Mouse (Mus musculus) embryonic stem cell, embryonic (primary cell): ENCODE measurements around the gene Rfx6.

Source experiments
- CTCF ChIA-PET, 4 experiments: fragments of 300-600 bp in 2 of 4; fragments of 350-600 bp in 2 of 4; sonication (Branson Sonifier 250); formaldehyde crosslinking; loops; one replicate each; lab custom pipeline; 2022; ENCODE audit warnings: inconsistent platforms in 2 of 4; lab: Charles Lee
- POLR2A ChIA-PET, 4 experiments: fragments of 300-600 bp in 2 of 4; fragments of 350-600 bp in 2 of 4; sonication (Branson Sonifier 250); formaldehyde crosslinking; loops; one replicate each; lab custom pipeline; 2022; ENCODE audit warnings: antibody characterized with exemption in 4 of 4, inconsistent platforms in 1 of 4; lab: Charles Lee

The Rfx6 gene

DNA sequence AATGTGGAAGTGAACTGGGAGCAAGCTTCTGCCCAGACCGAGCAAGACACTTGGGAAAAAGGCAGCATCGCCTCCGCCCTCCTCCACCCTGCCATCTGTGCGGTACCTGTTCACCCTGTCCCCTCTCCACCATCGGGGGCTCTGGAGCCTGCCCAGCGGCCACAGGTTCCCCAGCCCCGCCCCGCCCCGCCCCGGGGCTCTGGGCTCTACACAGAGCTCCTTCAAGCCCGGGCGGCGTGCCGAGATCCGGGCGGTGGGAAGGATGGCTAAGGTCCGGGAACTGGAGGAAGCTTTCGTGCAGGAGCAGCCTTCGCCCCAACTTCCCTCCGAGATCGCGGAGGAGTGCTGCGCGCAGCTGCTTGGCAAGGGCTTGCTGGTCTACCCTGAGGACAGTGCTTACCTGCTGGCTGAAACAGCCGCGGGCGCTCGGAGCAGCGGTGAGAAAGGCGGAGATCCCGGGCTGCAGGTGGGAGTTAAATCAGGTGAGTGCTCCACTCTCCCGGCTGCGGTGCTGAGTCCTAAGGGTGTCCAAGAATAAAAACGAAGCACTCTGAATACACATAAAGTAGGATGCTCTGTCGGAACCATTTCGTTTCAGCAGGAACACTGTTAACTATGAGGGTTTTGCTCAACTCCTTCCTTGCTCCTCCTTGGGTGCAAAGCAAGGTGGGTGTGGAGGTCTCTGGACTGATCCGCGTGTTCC is at the start of gene Rfx6:
Rfx6 (plus strand) TSS at position 209 of the 703 bp plus-strand sequence.
- ChIA-PET CTCF (interaction anchor here in 2 of 4 experiments (0.6 to 1.7 kb wide), 2 partner anchors 82 to 425 kb away, joined by 3 to 4 read pairs; no protein-coding TSS in a partner anchor), POLR2A (interaction anchor here in 1 of 4 experiments (0.6 to 0.7 kb wide), 2 partner anchors 19 to 24 kb away, joined by 3 read pairs; no protein-coding TSS in a partner anchor)

DNA sequence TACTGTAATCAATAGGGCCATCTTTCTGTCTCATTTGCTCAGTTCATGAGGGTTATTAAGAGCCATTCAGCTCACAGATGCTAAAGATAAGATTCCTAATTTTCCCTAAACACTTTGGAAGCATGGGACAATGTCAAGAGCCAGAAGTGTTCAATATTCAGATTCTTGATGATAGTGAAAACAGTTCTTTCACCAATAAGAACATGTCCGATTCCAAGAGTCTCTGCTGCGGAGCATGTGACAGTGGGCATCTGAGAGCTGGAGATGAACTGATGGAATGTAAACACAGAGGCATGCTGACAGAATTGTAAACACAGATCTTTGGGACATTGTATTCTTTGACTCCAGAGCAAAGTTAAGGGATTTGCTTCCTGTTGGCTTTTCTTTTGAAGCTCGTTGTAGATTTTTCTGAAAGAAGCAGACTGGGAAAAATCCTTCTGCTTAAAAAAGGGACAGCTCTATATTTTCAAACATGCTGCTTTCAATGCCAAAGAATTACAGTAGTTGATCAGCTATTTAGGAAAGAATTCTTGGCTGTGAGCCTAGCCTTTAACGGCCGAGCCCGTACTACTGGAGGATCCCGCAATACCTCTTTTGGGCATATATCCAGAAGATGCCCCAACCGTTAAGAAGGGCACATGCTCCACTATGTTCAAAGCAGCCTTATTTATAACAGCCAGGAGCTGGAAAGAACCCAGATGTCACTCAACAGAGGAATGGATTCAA is 46.0 kb upstream of the Rfx6 start, which contains the start of gene Gprc6a:
Gprc6a (minus strand) TSS at position 51 of the 726 bp plus-strand sequence.
- CTCF ChIA-PET: no interaction called here
- POLR2A ChIA-PET: no interaction called here

DNA sequence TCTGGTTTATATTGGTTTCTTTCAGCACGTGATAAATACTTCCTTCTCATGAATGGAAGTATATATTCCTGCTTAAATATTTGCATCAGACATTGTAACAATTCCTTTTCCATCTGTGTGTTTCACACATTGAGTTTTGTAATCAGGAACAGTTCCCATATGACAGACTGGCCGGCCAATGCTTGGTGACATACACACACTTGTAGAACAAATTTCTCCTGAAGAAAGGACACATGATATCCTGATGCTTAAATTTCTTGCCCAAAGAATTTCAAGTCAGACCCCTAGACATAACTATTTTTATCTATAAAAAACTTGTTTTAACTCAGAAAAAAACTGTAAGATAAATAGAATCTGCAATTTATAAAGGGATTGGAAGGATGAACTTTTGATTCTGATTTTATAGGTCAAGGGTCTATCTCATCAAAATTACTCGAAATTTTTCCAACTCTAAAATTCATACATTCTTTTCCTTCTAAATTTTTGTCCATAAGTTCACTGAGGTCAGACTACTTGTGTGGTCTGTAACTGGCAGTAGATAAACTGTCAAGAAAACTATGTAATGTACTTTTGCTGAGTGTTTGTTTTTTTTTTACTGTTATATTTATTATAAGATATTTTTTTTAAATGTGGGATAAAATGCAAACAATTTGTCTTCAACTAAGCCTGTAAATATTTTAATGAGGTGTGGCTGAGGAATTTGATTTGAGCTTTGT is 27.9 kb upstream of the Rfx6 start:
- POLR2A ChIA-PET: no interaction called here
- CTCF ChIA-PET: no interaction called here

DNA sequence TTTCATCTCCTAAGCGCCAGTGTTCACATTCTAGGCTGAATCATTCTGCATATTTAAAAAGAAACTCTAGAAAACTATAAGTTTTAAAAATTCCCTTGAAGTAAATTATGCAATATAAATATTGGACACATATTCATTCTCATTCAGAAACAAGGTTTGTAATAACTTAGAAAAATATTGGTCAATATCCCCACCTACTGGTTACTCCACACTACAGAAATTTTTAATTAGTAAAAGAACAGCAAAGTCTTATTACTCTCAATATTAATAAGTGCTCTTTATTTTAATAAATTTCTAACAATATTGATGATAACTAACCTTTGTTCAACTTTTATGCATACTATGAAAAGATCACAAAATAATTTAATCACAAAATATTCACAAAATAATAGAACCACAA is 20.2 kb upstream of the Rfx6 start:
- POLR2A ChIA-PET: no interaction called here
- CTCF ChIA-PET: interaction anchor here in 1 of 4 experiments (1.5 kb wide), 1 partner anchor 62 kb away, joined by 4 read pairs; no protein-coding TSS in a partner anchor

DNA sequence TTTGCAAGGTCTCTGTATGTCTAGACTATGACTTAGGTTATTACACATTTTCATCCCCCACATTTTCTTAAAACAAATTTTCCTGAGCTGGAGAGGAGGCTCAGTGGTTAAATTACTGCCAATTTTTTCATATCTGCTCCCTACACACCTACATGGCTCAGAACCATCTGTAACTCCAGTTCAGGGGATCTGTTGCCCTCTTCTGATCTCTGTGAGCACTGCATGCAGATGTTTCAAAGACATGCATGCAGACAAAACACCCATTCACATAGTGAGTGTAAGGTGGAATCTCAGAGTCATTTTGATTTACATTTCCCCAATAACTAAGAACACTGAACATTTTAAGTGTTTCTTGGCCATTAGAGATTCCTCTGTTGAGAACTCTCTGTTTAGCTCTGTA is 8.2 kb upstream of the Rfx6 start:
- POLR2A ChIA-PET: no interaction called here
- CTCF ChIA-PET: no interaction called here

DNA sequence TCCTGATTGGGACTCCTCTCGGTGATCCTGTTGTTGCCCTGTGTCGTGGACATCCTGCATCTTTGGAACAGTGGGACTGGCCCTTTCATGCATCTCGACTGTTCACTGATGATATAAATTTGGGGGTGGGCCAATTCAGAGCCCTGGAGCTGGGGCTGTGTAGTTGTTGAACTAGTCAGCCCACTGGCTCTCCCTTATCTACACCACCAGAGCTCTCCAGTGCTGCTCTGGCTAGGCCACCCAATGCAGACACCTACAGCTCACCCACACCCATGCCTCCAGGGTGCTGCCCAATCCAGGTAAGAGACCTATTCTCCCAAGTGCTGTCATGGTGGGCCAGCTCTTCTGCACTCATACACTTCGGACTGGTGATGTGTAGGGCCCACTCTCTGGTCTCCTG is 6.0 kb upstream of the Rfx6 start:
- CTCF ChIA-PET: no interaction called here

DNA sequence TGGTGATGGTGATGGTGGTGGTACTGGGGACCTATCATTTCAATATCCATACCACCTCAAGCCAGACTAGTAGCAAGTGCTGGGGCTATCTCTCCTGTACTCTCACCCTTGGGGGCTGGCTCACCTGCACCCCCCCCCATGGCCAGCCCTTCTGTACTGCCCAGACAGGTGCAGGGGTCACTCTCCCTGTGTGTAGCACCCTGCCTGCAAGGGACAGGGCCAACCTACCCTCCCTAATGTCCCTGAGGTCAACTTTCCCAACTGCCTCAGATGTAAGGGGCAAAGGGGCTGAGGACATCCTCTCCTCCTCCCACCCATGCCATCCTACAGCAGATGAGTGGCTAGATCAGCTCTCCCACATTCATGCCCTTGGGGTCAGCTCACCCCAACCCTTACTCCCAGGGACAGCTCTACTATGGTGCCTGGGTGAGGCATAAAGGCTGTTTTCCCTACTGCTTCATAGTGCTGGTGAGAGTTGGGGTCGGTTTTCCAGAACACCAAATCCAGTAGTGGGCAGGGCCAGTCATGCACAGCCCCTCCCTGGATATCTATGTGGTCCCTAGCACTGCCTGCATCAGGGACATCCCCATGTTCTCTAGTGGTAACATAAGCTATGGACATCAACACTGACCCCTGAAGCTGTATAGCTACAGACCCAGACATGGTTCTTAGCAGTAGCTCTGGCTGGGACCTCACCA is 5.3 kb upstream of the Rfx6 start:
- ChIA-PET CTCF (no interaction called here), POLR2A (no interaction called here)

More for the DNA sequence above, 6.0 kb upstream of the Rfx6 start:
- POLR2A ChIA-PET: interaction anchor here in 1 of 4 experiments (1.0 kb wide), 1 partner anchor 603 kb away, joined by 3 read pairs; no protein-coding TSS in a partner anchor

DNA sequence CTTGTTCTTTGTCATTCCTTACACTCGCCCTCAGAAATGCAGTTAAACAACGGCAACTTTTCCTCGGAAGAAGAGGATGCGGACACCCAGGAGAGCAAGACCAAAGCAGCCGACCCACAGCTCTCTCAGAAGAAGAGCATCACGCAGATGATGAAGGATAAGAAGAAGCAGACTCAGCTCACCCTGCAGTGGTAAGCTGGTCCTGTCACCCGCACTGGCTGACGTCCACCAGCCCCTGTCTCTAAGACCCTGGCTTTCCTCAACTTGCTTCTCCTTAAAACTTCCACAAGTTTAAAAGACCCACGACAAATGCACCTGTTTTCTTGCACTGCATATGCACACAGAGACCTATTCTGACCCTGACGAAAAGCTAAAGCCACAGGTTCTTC is 689 bp downstream of the Rfx6 start:
- POLR2A ChIA-PET: interaction anchor here in 1 of 4 experiments (0.7 kb wide), 1 partner anchor 18 kb away, joined by 3 read pairs; no protein-coding TSS in a partner anchor
- CTCF ChIA-PET: interaction anchor here in 1 of 4 experiments (1.7 kb wide), 1 partner anchor 83 kb away, joined by 4 read pairs; no protein-coding TSS in a partner anchor

DNA sequence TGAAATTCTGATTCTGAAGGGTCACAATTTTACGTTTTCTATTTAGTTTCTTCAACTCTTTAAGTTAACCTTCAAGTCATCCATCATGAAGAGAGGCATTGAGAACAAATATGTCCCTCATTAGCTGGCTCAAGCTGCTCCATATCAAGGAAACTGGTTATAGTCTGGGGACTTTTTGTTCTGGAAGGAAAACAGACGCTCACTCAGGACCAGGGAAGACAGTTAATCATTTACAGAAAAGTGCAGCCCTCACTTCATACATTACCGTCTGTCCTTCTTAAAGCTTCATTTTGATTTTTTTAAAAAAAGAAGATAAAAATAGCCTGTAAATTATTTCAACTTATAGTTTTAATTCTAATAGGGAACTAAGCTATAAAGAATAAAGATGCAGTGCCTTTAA is 43.3 kb downstream of the Rfx6 start:
- POLR2A ChIA-PET: interaction anchor here in 1 of 4 experiments (1.0 kb wide), 1 partner anchor 302 kb away, joined by 3 read pairs; no protein-coding TSS in a partner anchor
- CTCF ChIA-PET: no interaction called here

DNA sequence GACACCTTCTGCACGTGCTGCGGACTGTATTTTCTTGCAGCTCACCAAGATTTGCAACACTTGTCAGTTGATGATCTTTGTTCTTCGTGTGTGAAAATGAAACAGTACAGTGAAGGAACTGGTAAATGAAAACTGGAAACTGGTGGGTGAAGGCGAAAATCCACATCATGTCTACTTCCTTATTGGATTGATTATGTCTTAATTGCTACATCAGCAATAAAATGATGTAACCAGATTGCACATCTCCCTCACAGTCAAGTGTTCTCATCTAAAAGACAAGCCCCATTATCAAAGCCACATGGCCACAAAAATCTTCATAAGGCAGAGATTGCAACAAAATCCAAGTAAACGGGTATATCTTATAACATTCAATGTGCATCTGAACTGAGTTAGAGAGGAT is 83.9 kb downstream of the Rfx6 start:
- ChIA-PET POLR2A (no interaction called here), CTCF (no interaction called here)

DNA sequence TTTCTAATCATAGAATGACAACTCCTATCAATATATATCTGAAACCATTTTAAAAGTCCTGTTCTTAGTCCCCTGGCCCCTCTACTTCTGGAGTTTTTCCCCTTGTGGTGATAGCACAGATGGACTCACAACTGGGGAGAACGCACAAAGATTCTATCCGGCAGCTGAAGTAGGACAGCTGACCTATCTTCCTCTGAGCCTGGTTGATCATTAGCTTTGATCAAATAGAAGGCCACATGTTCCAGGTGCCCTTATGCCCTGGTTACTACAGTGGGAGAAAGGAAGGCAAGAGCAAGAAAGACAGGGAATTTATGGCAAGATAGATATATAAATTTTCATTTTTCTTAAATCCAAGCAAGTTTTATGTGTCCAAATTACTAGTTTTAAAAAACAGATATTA is 85.7 kb downstream of the Rfx6 start:
- POLR2A ChIA-PET: interaction anchor here in 1 of 4 experiments (0.6 kb wide), 1 partner anchor 10 kb away, joined by 4 read pairs; no protein-coding TSS in a partner anchor
- CTCF ChIA-PET: no interaction called here

DNA sequence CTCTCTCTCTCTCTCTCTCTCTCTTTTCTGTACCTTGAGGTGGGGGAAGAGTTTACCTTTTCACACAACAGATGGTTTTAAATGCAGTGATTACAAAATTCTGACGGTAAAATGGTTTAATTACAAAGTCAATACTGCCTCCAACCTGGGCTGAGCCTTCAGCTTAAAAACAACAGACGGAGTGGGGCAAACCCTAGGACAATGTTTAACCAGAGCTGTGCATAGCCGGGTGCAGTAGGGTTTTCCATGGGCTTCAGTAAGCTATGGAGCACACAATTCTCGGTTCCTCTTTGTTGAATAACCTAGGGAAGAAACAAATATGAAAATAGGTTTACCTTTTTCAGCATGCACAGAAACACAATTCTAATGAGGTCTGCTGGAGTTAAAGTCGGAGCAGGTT is 90.9 kb downstream of the Rfx6 start:
- ChIA-PET POLR2A (no interaction called here), CTCF (no interaction called here)

DNA sequence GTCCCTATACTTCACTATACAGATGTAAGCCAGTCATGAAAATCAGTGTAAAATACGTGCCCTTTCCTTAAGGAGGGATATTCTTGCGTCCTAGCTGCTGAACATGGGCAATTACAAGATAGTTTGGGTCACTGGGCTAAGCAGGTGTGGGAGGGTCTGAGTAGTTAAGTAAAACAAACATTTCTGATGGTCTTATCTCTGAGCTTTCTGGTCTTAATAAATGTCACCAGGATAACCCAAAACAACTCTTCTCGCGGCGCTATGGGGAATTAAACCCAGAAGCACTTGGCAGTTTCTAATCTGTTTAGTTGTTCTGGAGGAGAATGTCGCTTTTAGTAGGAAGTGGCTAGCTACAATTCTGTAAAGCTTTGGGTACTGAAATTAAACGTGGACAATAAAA is 91.7 kb downstream of the Rfx6 start:
- CTCF ChIA-PET: no interaction called here

DNA sequence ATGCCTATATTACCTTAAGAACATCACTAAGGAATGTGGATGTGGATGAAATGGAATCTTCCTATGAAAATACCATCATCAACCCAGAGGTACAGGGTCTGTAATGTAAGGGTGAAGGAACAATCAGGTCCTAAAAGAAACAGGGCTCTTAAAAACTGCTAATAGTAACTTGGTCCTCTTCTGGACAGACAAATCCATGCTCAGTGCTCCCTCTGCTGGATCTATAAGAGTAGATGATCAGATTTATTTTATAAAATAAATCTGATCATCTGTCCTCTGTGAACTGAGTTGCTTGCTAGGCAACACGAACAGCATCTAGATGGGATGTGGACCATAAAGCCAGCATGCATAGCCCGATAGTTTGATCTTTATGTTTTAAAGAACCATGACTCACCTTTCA is 102.1 kb downstream of the Rfx6 start:
- POLR2A ChIA-PET: no interaction called here
- CTCF ChIA-PET: no interaction called here

More for the DNA sequence above, 91.7 kb downstream of the Rfx6 start:
- POLR2A ChIA-PET: no interaction called here
